Mouse (Mus musculus): ENCODE data around the gene Pla2g4a.

The Pla2g4a gene

DNA sequence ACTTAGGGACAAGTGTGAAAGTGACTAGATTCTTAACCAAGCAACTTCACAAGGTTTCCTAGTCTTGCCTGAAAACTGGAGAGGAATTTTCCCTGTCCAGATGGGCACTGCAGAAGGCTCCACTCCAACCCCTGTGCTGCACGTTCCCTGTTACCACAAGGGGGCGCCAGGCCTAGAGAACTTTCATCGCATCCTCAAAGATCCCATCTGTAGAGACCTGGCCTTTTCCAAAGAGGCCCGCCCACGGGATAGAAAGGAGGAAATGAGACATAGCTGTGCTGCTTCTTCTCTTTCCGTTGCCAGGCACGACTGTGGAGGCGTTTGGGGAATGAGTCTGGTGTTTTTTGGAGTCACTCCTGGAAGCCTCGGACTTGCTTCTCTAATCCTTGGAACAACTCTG is 104.4 kb downstream of the Pla2g4a start:
- in situ Hi-C loops (cut with MseI, MboI) = loop anchor here (5.0 to 10.0 kb wide), 2 partner anchors 398 to 401 kb away; no protein-coding TSS in a partner anchor

DNA sequence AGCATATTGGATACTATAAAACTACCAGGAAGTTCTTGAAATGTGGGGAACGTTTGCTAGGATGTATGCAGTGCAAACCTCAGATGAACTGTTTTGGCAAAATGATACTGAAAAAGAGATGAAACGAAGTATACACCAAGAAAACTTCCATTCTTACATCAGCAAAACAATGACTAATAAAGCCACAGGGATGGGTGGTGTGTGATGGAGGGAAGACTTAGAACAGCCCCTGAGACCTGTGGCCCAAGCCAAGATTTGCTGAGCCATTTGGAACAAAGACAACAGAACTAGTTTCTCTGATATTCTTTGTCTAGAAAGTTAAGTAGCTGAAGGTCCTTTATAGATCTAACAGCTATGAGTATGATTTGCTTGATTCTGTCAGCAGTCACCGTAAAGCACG is 105.5 kb downstream of the Pla2g4a start:
- in situ Hi-C loops (cut with MseI, MboI) = loop anchor here (5.0 to 10.0 kb wide), 2 partner anchors 399 to 402 kb away; no protein-coding TSS in a partner anchor

DNA sequence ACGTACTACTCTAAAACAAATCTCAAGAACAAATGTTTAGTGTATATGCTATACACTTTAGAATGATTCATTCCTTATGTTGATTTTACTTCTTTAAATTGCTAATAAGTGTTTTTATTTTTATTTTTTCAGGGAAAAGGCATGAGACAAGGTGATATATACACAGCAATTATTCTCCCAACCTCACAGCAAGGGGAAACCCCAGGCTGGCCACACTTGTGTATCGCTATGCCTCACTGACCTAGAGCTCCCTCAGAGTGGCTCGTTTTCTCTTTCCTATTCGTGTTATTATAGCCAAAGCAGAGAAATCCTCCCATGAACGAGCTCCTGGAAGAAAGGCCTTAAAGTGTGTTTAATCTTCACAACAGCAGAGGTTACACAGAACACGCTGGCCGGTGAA is 106.2 kb downstream of the Pla2g4a start:
- in situ Hi-C loops (cut with MseI, MboI) = loop anchor here (5.0 to 10.0 kb wide), 2 partner anchors 400 to 402 kb away; no protein-coding TSS in a partner anchor

DNA sequence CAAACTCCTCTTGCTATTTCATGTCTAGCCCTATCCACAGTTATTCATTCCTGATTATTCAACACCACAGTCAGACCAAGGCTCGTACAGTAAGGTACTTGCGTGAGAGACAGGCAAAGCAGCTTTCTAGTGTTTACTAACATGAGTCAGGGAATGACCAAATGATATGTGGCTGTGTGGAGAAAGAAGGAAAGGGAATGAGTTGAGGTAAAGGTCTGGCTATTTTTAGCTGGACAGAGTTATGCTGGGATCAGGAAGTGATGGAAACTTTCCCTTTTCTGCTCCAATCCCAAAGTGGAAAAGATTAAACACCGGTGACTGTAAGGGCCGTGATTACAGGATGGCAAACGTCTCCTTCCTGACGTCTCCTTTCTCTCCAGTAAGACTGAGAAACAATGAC is 114.4 kb downstream of the Pla2g4a start:
- in situ Hi-C loops (cut with MseI, MboI) = no loop called here

DNA sequence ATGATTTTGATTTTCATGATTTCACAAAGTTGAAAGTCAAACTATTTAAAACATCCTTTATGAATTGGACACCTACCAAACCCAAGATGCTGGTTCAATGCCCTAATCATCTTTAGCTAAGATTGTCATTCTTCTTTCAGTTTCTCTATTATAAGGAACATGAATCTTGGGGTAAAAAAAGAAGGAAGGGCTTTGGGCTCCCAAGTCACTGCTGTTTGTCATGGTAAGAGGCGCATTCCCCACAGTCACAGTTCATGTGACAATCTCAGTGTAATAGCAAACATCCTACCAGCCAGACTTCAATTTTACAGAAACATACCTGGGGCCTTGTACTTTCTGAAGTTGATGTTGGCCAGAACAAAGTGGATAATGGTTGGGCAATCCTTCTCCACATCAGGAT is 119.2 kb downstream of the Pla2g4a start:
- in situ Hi-C loops (cut with MseI, MboI) = no loop called here

DNA sequence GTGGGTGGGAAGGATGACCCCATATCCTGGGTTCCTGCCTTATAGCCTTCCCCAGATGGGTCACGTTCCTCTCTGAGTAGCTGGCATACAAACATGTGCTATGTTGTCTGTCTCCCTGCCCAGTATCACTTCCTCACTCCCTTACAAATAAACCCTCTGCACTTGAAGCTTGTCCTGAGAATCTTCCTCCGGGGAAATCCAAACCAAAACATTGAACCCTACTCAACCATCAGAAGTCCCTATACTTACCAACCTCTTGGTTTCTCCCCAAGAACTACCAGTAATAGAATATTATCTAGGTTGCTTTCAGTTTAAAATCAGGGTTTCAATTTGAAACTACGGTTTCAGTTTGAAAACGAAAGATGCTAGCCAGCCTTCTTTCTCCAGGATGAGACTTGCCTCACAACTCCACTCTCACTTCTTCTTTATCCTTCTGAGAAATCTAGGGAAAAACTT is 120.1 kb downstream of the Pla2g4a start:
- in situ Hi-C loops (cut with MseI, MboI) = no loop called here

DNA sequence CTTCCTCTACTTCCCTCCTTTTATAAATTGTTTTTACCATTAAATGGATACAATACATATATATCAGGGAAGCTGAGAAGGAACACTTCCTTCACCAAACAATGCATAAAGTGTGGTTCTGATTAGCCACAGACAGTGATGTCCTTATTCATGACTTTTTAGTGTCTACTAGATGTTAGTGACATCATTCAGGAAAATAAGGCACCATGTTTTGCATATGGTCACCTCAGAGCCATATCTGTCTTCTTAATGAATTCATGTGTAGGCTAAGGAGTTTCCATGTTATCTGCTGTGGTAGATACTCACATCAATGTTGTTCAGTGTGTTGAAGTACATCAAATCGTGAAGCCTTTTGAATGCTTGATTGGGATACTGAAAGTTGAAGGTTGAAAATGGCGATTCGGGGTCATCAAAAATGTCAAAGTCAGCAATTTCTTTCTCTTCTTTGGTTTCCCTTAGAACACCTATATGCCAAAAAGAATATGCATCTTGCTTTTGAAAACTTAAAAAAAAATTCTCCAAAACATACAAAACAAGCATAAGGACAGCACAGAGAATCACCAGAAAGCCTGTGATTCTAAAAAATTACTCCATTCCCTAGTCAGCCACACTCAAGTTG is 120.7 kb downstream of the Pla2g4a start:
- in situ Hi-C loops (cut with MseI, MboI) = no loop called here

DNA sequence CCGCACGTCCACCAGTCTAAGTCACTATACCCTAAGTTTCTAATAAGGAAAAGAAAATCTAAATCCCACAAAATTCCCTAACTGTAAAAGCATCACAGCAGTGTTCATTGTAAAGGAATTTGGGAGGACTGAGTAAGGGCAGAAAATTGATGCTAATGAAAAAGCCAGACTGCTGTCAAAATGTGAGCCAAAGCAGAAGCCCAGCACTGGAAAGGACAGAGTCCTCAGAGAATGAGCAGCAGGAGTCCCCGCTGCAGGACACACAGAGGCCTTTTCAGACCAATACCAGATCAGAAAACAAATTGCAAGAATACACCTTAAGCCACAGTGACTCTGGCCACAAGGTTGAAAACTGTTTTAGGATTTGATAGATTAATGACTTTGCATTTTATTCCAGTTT is 124.6 kb downstream of the Pla2g4a start:
- in situ Hi-C loops (cut with MseI, MboI) = no loop called here

DNA sequence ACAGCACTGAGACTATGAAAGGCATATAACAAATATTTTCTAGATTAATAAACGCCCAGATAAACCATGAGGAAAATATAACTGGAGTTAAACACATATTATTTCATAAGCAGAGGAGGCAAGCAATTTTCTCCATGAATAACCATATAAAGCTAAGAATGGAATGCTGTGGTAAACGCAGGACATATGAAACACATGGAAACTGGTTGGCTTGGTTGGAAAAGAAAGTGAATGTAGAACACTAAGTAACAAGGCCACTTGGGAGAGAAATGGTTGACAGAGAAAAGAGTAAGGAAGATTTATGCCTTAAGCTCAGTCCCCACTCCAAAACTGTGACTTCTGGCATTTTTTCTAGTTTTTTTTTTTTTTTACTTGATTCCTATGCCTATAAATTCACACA is 127.2 kb downstream of the Pla2g4a start:
- in situ Hi-C loops (cut with MseI, MboI) = no loop called here

DNA sequence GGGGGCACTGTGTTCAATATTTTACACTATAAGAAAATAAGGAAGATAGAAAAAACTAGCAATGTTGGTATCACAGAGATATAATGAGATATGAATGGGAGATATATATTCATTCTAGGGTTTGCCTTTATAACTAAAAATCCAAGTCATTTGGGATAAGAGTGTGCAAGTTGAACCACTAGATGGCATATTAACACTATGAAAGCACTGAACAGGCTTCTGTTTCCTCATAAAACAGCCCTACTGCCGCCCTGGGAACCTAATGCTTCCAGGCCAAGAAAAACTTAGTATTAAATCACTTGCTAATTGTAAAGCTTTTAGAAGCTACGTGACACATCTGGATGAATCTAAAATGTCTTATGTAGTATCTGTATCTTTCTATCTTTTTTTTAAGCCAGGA is 128.1 kb downstream of the Pla2g4a start:
- in situ Hi-C loops (cut with MseI, MboI) = no loop called here

DNA sequence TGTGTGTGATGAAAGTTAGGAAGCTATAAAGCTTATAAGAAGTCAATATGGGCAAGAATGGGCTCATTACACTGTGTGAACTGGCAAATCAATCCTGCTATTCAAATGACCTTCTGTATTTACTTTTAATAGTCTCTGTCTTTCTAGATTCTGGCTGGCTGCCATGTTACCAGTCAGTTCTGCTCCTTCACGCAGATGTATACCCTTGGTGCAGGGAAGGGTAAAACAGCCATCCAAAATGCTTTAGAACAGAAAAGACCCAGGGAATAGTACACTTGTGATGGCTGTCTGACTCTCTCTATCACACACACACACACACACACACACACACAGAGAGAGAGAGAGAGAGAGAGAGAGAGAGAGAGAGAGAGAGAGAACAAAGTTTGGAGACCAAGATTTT is 128.6 kb downstream of the Pla2g4a start:
- in situ Hi-C loops (cut with MseI, MboI) = no loop called here

DNA sequence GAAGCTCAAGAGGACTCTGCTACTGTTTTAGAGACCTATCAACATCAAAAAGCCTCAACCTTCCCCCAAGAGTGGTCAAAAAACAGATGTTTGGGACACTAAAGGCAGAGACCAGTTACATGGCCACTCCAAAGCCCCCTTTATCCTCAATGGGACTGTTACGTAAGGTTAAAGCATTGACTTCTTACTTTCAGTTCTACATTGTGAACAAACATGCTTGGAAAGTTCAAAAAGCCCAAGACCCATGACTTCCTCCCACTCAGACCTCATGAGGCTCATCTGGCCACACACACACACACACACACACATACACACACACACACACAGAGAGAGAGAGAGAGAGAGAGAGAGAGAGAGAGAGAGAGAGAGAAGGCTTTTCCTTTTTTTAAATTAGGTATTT is 130.0 kb downstream of the Pla2g4a start:
- in situ Hi-C loops (cut with MseI, MboI) = no loop called here

DNA sequence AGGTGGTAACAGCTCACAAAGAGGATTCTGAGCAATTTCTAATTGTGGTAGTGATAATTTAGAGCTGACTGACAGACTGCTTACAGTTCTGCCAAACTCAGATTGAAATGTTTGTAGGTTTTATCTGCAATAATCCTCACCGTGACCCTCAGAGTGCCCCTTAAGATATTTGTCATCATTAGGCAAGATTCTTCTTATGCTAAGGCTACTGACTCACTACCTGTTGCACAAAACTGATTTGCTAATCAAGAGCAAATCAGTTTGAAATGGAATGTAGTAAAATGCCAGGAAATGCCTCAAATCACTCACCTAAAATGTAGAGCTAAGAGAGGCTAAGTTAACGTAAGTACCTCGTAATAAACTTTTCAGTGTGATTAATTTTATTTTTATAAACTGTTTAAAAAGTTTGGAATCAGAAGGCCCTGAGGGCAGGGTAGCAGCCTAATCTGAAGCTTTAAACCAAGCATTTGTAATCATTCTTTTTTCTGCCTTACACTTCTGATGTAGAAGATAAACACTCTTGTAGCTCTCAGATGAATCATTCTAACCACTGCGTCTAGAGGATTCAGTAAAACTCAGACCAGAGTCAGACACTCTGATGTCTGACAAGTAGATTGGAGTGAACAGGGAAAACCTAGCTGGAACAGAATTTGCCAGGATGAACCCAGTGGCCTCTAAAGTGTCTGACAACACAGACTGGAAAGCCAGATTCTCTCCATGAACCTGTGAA is 147.3 kb downstream of the Pla2g4a start:
- in situ Hi-C loops (cut with MseI, MboI) = no loop called here

DNA sequence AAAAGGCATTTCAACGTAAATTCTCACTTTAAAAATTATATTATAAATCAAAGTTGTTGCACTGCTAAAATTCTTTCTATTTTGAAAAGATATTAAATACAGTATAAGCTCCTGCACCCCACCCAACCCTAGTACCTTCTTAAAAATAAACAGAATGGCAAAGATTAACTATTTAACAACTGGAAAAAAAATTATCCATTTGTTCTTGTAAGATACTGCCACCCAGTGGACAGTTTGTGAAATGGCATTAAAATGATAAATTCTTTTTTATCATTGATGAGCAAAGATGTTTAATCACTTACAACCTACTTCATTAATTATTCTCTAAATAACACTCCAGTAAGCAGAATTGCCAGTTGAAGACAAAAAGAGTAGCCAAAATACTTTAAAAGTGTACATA is 151.6 kb downstream of the Pla2g4a start:
- in situ Hi-C loops (cut with MseI, MboI) = no loop called here
